Mouse (Mus musculus): ENCODE data around the gene Col1a1. TPM values are rescaled to one million over a fixed set of nuclear protein-coding genes. Genes with fewer than 3 reads are reported as not detected.

Col1a1 gene
- 111 and 128 TPM in 2 replicates for polyA plus RNA-seq (2014; fragmentation: Nextera tagmentation; extraction: Ambion mirVana)

DNA sequence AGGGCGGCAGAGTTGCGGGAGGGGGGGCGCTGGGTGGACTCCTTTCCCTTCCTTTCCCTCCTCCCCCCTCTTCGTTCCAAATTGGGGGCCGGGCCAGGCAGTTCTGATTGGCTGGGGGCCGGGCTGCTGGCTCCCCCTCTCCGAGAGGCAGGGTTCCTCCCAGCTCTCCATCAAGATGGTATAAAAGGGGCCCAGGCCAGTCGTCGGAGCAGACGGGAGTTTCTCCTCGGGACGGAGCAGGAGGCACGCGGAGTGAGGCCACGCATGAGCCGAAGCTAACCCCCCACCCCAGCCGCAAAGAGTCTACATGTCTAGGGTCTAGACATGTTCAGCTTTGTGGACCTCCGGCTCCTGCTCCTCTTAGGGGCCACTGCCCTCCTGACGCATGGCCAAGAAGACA lies at the start of gene Col1a1:
Col1a1 (plus strand) TSS at position 180 of the 400 bp plus-strand sequence.
- peaks cover 36% of the 10 kb centered on the region for H3K27me3 ChIP-seq (ENCODE audit: control insufficient read depth, insufficient read depth, low read length)
- H3K9ac ChIP-seq (ENCODE audit: low read length) = peak within 1 kb of the TSS; percentile 31; the same call in 1 of the 2 replicates
- H3K27ac ChIP-seq (ENCODE audit: low read depth, low read length) = 0 out of 2 replicates have a peak within 1 kb of the TSS, but pooled peaks have one; percentile 20
- WGBS = 12% methylated on average over 19 of the region's 19 CpGs
- ATAC-seq (ENCODE audit: insufficient read depth, low FRiP score, low TSS enrichment) (no peak), DNase-seq (ENCODE audit: low spot score) (peak; percentile 35)
- H3K4me3 ChIP-seq (ENCODE audit: low read depth, low read length) = peak within 1 kb of the TSS; percentile 34
- H3K9me3 ChIP-seq (ENCODE audit: control insufficient read depth, low read length) = no peaks in the 10 kb centered on the region
- no peaks in the 10 kb centered on the region for H3K36me3 ChIP-seq (ENCODE audit: control insufficient read depth, insufficient read depth, low read length)
- no peaks in the 10 kb centered on the region for H3K4me1 ChIP-seq (ENCODE audit: control insufficient read depth, insufficient read depth, low read length)
- peak within 1 kb of the TSS; percentile 32 for H3K4me2 ChIP-seq (ENCODE audit: low read depth)

DNA sequence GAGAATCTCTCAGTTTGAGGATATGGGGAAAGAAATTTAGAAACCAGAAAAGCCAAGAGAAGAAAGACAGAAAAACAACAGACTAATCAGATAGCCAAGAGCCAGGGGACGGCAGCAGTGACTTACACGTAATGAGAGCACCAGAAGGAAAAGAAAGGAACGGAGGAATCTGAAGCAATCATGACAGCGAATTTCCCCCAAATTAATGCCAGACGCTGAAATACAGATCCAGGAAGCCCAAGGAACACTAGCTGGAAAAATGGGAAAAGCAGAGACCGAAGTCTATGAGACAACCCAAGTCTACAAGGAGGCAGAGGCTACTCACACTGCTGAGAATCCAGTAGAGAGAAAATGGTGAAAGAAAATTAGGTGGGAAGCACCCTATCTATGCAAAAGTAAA lies 44.9 kb upstream of the Col1a1 start:
- Histone ChIP-seq H3K27ac (ENCODE audit: low read depth, low read length) (no peak overlapping the region), H3K4me1 (ENCODE audit: control insufficient read depth, insufficient read depth, low read length) (no peaks in the 10 kb centered on the region), H3K27me3 (ENCODE audit: control insufficient read depth, insufficient read depth, low read length) (no peaks in the 10 kb centered on the region), H3K4me2 (ENCODE audit: low read depth) (no peak overlapping the region), H3K9me3 (ENCODE audit: control insufficient read depth, low read length) (no peaks in the 10 kb centered on the region), H3K36me3 (ENCODE audit: control insufficient read depth, insufficient read depth, low read length) (no peaks in the 10 kb centered on the region), H3K4me3 (ENCODE audit: low read depth, low read length) (no peak overlapping the region), H3K9ac (ENCODE audit: low read length) (no peak overlapping the region)
- ATAC-seq (ENCODE audit: insufficient read depth, low FRiP score, low TSS enrichment) = no peak
- WGBS = 71% methylated on average over 6 of the region's 6 CpGs
- DNase-seq (ENCODE audit: low spot score) = no peak

DNA sequence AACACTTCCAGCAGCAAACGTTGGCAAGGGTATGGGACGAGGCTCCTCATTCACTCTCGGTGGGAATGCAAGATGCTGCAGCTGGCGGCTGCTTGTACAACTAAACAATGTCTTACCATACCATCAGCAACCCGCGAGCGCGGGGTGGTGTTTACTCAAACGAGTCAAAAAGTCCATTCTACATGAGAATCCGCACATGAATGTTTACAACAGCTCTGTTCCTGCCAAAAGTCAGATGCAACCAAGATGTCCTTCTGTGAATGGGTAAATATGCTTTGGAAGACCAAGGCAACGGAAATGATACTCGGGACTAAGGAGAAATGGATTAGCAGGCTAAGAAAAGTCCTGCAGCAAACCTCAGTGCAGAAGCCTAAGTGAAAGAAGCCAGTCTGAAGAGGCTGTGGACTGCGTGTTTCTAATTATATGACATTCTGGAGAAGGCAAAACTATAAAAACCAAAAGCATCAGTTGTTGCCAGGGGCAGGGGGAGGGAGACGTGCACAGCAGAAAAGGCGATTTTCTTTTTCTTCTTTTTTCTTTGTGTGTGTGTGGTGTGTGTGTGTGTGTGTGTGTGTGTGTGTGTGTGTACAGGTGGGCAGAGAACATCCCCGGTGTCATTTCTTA lies 39.2 kb upstream of the Col1a1 start:
- no peaks in the 10 kb centered on the region for H3K4me1 ChIP-seq (ENCODE audit: control insufficient read depth, insufficient read depth, low read length)

DNA sequence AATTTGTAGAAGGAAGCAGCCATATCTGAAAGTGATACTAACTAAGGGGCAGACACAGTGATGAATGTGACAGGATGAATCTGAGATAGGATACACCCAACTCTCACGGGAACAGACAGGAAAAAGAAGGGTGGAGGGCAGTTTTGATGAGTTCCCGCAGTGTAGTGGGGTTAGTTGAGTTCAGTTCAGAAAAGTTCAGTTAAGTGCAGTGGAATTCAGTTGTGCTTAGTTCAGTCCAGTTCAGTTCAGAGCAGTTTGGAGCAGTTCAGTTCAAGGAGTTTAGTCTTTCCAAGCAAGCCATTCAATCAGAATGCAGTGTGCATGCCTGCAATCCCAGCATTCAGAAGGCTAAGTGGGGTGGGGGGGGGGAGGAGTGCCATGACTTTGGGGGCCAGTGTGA lies 34.8 kb upstream of the Col1a1 start:
- no peak for ATAC-seq (ENCODE audit: insufficient read depth, low FRiP score, low TSS enrichment)
- no peaks in the 10 kb centered on the region for H3K27me3 ChIP-seq (ENCODE audit: control insufficient read depth, insufficient read depth, low read length)
- no peaks in the 10 kb centered on the region for H3K9me3 ChIP-seq (ENCODE audit: control insufficient read depth, low read length)
- no peak overlapping the region for H3K4me2 ChIP-seq (ENCODE audit: low read depth)
- DNase-seq (ENCODE audit: low spot score) = no peak
- no peaks in the 10 kb centered on the region for H3K4me1 ChIP-seq (ENCODE audit: control insufficient read depth, insufficient read depth, low read length)
- 76% methylated on average over 2 of the region's 2 CpGs for WGBS
- no peaks in the 10 kb centered on the region for H3K36me3 ChIP-seq (ENCODE audit: control insufficient read depth, insufficient read depth, low read length)
- H3K4me3 ChIP-seq (ENCODE audit: low read depth, low read length) = no peak overlapping the region
- H3K9ac ChIP-seq (ENCODE audit: low read length) = no peak overlapping the region
- no peak overlapping the region for H3K27ac ChIP-seq (ENCODE audit: low read depth, low read length)

More for the DNA sequence above, 39.2 kb upstream of the Col1a1 start:
- no peaks in the 10 kb centered on the region for H3K36me3 ChIP-seq (ENCODE audit: control insufficient read depth, insufficient read depth, low read length)
- WGBS = 85% methylated on average over 16 of the region's 16 CpGs
- H3K9ac ChIP-seq (ENCODE audit: low read length) = no peak overlapping the region
- DNase-seq (ENCODE audit: low spot score) = no peak
- H3K27ac ChIP-seq (ENCODE audit: low read depth, low read length) = no peak overlapping the region
- ATAC-seq (ENCODE audit: insufficient read depth, low FRiP score, low TSS enrichment) = no peak
- H3K4me3 ChIP-seq (ENCODE audit: low read depth, low read length) = no peak overlapping the region
- no peak overlapping the region for H3K4me2 ChIP-seq (ENCODE audit: low read depth)
- no peaks in the 10 kb centered on the region for H3K9me3 ChIP-seq (ENCODE audit: control insufficient read depth, low read length)
- no peaks in the 10 kb centered on the region for H3K27me3 ChIP-seq (ENCODE audit: control insufficient read depth, insufficient read depth, low read length)

DNA sequence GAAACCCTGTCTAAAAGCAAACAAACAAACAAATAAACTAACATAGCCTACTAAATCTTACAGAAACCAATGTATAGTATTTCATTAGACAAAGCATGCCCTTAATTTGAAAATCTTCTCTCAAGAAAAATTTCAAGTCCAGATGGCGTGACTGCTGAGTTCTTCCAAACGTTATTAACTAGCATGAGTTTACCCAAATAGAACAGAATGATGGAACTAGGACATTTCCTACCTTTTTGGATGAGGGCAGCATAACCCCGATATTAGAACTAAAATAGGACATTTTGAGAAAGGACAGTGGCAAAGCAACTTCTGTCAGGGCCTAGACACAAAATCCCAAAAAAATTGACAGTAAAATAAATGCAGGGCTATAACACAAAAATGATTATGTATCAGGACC lies 31.7 kb upstream of the Col1a1 start:
- WGBS = 90% methylated on average over 3 of the region's 3 CpGs
- ATAC-seq (ENCODE audit: insufficient read depth, low FRiP score, low TSS enrichment) = no peak

DNA sequence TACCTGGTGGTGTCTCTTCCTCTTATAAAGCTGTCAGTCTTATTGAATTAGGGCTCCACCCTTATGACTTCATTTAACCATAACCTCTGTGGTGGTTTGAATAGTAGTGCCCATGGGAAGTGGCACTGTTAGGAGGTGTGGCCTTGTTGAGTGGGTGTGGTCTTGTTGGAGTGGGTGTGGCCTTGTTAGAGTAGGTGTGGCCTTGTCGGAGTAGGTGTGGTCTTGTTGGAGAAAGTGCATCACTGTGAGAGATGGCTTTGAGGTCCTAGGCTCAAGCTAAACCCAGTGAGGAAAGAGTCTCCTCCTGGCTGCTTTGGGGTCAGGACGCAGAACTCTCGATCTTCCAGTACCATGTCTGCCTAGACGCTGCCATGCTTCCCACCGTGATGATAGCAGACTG lies 25.1 kb upstream of the Col1a1 start:
- DNase-seq (ENCODE audit: low spot score) = no peak
- Histone ChIP-seq H3K27ac (ENCODE audit: low read depth, low read length) (no peak overlapping the region), H3K4me2 (ENCODE audit: low read depth) (no peak overlapping the region), H3K9ac (ENCODE audit: low read length) (no peak overlapping the region), H3K9me3 (ENCODE audit: control insufficient read depth, low read length) (no peaks in the 10 kb centered on the region), H3K4me1 (ENCODE audit: control insufficient read depth, insufficient read depth, low read length) (no peaks in the 10 kb centered on the region), H3K27me3 (ENCODE audit: control insufficient read depth, insufficient read depth, low read length) (no peaks in the 10 kb centered on the region), H3K4me3 (ENCODE audit: low read depth, low read length) (no peak overlapping the region), H3K36me3 (ENCODE audit: control insufficient read depth, insufficient read depth, low read length) (no peaks in the 10 kb centered on the region)
- no peak for ATAC-seq (ENCODE audit: insufficient read depth, low FRiP score, low TSS enrichment)
- 89% methylated on average over 5 of the region's 5 CpGs for WGBS

More for the DNA sequence above, 31.7 kb upstream of the Col1a1 start:
- Histone ChIP-seq H3K4me3 (ENCODE audit: low read depth, low read length) (no peak overlapping the region), H3K36me3 (ENCODE audit: control insufficient read depth, insufficient read depth, low read length) (no peaks in the 10 kb centered on the region), H3K4me2 (ENCODE audit: low read depth) (no peak overlapping the region), H3K9ac (ENCODE audit: low read length) (no peak overlapping the region), H3K9me3 (ENCODE audit: control insufficient read depth, low read length) (no peaks in the 10 kb centered on the region), H3K27ac (ENCODE audit: low read depth, low read length) (no peak overlapping the region), H3K4me1 (ENCODE audit: control insufficient read depth, insufficient read depth, low read length) (no peaks in the 10 kb centered on the region), H3K27me3 (ENCODE audit: control insufficient read depth, insufficient read depth, low read length) (no peaks in the 10 kb centered on the region)
- no peak for DNase-seq (ENCODE audit: low spot score)

DNA sequence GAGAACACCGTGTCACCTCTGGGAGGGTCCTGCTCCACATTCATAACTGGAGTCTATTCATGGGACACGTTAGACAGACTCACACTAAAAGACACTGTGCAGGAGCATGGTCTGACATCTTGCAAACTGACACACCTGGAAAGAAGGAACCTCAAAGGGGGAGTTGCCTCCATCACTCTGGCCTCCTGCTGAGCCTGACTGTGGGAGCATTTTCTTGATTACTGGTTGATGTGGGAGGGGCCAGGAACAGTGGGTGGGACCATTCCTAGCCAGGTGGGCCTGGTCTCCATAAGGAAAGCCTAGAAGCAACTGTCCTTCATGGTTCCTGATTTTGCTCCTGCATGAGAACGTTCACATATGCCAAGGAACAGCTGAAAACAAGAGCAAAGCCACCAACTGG lies 23.5 kb upstream of the Col1a1 start:
- ATAC-seq (ENCODE audit: insufficient read depth, low FRiP score, low TSS enrichment) = no peak
- Histone ChIP-seq H3K27ac (ENCODE audit: low read depth, low read length) (no peak overlapping the region), H3K36me3 (ENCODE audit: control insufficient read depth, insufficient read depth, low read length) (no peaks in the 10 kb centered on the region), H3K9me3 (ENCODE audit: control insufficient read depth, low read length) (no peaks in the 10 kb centered on the region), H3K4me3 (ENCODE audit: low read depth, low read length) (no peak overlapping the region), H3K4me2 (ENCODE audit: low read depth) (no peak overlapping the region), H3K4me1 (ENCODE audit: control insufficient read depth, insufficient read depth, low read length) (no peaks in the 10 kb centered on the region), H3K27me3 (ENCODE audit: control insufficient read depth, insufficient read depth, low read length) (no peaks in the 10 kb centered on the region), H3K9ac (ENCODE audit: low read length) (no peak overlapping the region)
- no peak for DNase-seq (ENCODE audit: low spot score)
- WGBS = 68% methylated on average over 3 of the region's 3 CpGs

DNA sequence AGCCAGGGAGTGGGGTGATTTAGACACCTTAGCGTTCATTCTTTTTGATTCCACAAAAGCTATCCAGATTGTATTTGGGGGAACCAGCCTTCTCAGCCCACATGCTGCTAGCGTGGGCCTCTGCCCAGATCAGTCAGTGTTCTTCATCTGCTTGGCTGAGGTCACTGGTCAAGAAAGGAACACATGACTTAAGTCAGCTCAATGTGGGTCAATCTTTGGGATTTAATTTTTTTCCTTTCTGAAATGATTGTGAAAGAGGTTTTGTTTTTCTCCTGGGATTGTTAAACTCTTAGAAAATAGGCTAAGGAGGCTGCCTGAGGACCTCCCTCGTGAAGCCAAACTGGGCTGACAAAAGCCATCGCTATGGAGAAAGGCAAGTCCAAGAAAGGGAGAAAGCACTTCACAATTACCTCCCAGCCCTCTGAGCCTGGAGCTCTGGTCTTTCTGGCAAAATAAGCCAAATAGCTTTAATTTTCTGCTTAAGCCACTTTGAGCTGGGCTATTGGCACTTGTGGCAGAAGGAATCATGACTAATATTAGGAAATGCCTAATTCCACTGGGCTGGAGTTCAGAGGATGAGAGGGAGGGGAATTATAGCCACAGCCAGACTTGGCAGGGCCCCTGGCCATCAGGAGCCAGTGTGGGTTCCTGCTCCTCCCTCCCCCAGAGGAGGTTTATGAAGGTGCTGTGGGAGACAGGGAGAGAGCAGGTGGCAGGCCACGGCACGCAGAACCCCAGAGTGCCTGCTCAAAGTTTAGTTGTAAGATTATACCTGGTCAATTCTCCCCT lies 22.5 kb upstream of the Col1a1 start:
- Histone ChIP-seq H3K4me1 (ENCODE audit: control insufficient read depth, insufficient read depth, low read length) (no peaks in the 10 kb centered on the region), H3K27ac (ENCODE audit: low read depth, low read length) (no peak overlapping the region), H3K9me3 (ENCODE audit: control insufficient read depth, low read length) (no peaks in the 10 kb centered on the region), H3K4me3 (ENCODE audit: low read depth, low read length) (no peak overlapping the region), H3K9ac (ENCODE audit: low read length) (no peak overlapping the region), H3K4me2 (ENCODE audit: low read depth) (no peak overlapping the region), H3K27me3 (ENCODE audit: control insufficient read depth, insufficient read depth, low read length) (no peaks in the 10 kb centered on the region), H3K36me3 (ENCODE audit: control insufficient read depth, insufficient read depth, low read length) (no peaks in the 10 kb centered on the region)
- no peak for ATAC-seq (ENCODE audit: insufficient read depth, low FRiP score, low TSS enrichment)
- WGBS = 68% methylated on average over 6 of the region's 6 CpGs
- no peak for DNase-seq (ENCODE audit: low spot score)

Measured in neural tube, embryonic 11.5 days (tissue).